Mouse (Mus musculus) kidney, postnatal 25 days (tissue): ENCODE measurements at regions not wholly inside any gene's neighbourhood (a gene's known extent, or its start where the extent isn't known, plus 50 kb on each side); places are given as distances from the start of the nearest gene placed in this dataset.

Experiments used
- DNase-seq, 2 experiments: peaks; one replicate each; pipeline ENCODE4 v3.0.0; 2021; ENCODE audit warnings: mixed read lengths in 2 of 2

GRCm38 (mm10) chr2:174532671-174533363, 59.9 kb upstream of the Prelid3b start:
- peak; percentile 43 to 45 for DNase-seq

GRCm38 (mm10) chr2:174540717-174541116, 67.8 kb upstream of the Prelid3b start:
- DNase-seq, result no peak

- DNase-seq, result no peak
Observed at GRCm38 (mm10) chr2:174547207-174547606, 74.3 kb upstream of the Prelid3b start.

DNA sequence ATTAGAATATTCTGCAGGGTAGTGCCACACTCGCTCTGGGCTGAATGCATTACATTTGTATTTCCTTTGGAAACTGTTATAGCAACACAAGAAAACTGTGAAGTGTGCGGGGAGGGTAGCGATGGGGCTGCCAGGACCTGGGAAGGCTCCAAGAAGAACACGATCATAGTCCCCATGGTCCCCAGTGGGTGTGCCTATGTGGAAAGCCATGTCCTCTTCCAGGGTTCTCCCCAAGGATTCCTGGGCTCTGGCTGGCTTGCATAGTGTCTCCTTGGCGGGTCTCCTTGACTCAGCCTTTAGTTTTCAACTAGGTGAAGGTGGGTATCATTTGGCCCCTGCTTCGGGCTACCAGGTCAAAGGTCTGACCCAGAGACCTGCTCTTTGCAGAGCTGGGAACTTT, 74.8 kb upstream of the Prelid3b start:
- no peak for DNase-seq

DNA sequence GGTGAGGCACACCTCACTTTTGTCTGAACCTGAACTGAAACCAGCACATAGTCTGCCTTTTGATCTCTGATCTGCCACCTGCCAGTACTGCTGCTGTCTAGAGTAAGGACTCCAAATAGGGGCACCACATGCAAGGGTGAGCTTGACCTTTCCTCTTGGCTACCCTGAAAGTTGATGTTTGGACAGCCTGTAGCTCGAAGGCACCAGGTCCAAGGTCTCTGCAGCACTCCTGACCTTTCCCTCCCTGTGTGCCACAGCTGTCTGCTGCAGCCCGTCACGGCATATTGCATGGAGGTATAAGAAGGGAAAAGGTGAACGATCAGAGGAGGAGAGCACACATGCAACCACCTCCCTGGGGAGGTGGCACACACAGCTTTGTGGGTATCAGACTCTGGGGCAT, 75.9 kb upstream of the Prelid3b start:
- peak in 1 of 2 experiments; percentile 40 for DNase-seq

DNA sequence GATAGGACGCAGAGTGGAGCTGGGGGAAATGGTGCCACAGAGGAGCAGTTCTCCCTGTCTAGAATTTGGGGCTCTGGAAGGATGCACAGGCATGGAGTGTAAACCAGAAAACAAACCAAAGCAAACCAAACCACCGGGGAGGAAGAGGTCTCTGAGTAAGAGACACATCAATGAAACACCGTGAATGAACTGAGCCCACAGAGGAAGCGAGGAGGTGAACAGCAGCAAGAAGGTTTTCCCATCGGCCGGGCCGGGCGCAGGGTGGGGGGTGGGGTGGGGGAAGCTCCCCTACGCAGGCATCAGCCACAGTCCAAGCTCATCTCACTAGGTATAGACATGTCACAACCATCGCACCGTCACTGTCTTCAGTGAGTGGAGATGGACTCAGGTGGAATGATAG, 82.9 kb upstream of the Prelid3b start:
- no peak for DNase-seq

DNA sequence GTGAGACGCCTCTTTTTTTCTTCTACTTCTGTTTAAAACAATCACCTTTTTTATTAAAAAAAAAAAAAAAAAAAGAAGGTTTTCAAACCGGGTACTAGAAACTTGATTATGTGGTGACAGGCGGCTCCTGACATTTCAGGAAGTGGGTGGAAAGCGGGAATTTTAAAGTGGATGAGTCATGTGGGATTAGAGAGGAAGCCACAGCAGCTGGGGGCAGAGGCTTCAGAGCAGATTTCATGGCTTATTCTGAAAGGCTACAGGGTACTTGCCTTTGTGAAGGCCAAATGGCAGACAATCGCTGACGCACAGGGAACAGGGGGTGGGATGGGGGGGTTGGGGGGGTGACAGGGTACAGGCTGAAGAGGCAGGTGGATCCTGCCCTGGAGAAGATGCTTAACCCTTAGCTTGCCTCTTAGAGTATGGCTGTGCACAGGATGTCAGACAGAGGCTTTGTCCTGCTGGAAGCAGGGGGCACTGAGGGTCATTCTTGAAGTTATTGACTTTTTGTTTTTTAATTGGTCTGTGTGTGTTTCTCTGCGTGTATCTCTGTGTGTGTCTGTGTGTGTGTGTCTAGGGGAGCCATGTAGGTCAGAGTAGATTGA, 81.4 kb upstream of the Zfp831 start:
- DNase-seq, result no peak

DNA sequence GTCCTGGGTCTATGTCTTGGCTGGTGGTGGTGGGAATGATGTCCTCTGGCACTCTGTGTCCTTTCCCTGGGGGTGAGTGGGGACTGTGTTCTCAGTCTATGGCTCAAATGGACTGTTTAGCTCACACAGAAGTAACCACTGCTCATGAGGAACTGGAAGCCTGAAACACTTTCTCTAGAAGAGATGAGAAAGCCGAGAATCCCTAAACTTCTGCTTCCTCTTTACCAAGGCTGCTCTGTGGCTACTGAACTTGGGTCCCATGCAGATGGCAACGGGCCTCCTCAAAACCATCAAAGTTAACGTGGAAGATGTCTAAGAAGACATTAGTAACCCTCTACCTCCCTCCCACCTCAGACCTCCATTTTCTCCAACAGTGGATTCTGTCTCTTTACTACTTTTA, 79.4 kb upstream of the Zfp831 start:
- DNase-seq, result no peak

- DNase-seq, result no peak
Observed at GRCm38 (mm10) chr2:174564817-174565216, 78.5 kb upstream of the Zfp831 start.

GRCm38 (mm10) chr2:174565891-174566290, 77.4 kb upstream of the Zfp831 start:
- peak in 1 of 2 experiments; percentile 46 for DNase-seq

- DNase-seq, result peak in 1 of 2 experiments; percentile 23
Observed at GRCm38 (mm10) chr2:174566752-174567151, 76.6 kb upstream of the Zfp831 start.

GRCm38 (mm10) chr2:174574804-174575507, 68.4 kb upstream of the Zfp831 start:
- DNase-seq, result no peak

DNA sequence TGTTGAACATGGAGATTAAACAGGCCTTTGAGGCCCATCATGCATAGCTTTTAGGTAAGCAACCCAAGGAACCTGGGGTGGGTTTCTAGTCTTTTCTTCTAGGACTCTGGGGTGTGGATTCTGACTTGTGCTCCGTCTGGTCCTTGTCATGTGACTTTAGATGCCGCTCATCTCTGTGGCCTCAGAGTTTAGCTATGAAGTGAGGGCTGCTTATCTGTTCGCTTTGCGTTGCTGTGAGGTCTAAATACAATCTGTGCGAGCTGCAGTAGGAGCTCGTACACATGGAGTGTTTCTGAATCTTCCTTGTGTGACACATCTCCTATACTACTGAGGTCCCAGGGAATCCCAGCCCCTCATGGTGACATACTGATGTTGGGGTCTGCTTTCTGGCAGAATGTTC, 67.8 kb upstream of the Zfp831 start:
- no peak for DNase-seq

DNA sequence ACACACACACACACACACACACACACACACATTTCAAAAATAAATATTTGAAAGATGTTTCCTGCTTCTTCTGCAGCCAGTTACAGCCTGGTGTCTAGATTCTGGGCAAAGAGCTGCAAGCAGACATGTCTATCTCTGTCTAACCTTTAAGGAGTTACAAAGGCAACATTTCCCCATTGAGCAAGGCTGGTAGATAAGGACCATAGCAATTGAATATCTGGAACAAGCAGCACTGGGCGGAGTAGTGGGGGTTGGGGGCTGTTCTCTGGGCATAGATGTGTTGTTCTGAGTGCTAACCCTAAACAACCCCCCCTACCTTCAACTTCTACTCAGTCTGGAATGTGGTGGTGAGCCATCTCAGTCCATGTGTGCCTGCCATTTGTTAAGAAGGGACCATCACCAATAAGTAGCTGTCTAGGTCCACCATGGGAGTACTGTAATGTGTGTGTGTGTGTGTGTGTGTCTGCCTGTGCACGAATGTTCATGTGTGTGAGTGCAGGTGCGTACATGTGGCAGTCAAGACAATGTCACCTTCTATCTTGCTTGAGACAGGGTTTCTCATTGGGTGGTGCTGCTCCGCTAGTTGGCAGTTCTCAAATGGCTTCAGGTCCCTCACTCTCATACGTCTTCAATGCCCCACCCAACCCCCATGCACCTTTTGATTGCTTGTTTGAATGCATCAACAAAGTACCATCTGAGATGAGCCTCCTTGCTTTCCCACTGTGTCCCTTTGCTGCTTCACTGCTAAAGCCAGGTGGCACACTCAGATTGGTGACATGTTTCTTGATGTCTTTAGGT, 62.2 kb upstream of the Zfp831 start:
- no peak for DNase-seq

- no peak for DNase-seq
Observed at GRCm38 (mm10) chr2:174584272-174584671, 59.1 kb upstream of the Zfp831 start.
